Mouse (Mus musculus): Measurements from ENCODE around the gene Mov10l1.

The Mov10l1 gene

DNA sequence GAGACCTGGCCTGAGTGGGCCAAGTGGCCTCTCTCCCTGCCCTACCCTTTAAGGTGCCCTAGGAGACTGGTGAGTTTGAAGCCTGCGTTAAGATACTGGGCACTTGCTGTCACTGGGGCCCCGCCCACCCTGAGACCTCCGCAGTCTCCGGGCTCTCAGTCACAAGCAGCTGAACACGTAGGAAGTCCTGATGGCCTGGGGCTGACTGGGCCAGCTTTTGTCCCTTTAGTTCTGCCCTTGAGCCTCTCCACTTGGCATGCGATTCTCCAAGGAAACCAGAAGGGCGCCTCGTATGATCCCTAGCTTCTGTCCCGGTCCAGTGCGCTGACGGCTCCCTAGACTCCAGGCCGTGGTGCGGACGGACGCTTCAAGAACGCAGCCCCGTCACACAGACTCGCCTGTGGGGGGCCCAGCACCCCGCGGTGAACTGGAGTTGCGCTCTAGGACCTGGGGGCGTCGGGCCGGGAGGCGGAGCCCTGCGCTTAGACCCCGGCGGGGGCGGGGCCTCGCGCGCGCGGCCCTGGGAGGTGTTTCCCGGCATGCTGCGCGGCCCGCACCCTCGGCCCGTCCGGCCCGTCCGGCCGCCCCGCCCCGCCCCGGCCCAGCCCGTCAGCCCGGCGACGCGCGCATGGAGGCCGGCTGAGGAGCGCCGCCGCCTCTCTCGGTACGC, 92.9 kb downstream of the Mov10l1 start:
- DNase-seq: peak; percentile 85 to 91

- DNase-seq: peak; percentile 77 to 80
Observed at GRCm38 (mm10) chr15:89076156-89076731, 93.5 kb downstream of the Mov10l1 start.

DNA sequence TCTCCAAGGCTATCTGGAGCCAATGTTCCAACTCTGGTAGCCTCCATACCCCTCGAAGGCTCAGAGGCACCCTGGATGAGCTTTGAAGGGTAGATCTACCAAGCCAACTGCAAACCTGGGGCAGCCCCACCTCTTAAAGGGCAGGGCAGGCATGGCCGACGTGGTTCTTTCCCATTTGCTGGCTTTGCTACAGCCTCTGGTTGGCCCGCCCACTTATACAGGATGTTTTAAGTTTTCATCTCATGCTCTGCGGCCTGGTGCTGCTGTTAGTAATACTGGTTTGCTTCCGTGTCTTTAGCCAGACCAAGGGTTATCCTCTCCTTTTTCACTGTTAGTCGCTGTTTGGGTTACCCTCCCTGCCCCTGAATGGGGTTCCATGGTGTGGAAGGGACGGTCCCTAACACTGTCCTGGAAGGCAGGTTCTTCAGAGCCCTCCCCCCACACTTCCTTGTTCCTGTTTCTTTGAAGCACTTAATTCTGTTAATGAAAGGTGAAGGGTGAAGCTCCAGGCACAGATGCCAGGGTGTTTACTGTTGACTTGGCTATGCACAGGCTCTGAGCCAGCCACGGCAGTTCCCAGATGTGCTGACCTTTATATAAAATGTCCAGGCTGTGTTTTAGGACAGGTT, 95.6 kb downstream of the Mov10l1 start:
- DNase-seq: no peak

- DNase-seq: no peak
Observed at GRCm38 (mm10) chr15:89083906-89084305, 101.2 kb downstream of the Mov10l1 start.

- no peak for DNase-seq
Observed at GRCm38 (mm10) chr15:89084826-89085225, 102.1 kb downstream of the Mov10l1 start.

DNA sequence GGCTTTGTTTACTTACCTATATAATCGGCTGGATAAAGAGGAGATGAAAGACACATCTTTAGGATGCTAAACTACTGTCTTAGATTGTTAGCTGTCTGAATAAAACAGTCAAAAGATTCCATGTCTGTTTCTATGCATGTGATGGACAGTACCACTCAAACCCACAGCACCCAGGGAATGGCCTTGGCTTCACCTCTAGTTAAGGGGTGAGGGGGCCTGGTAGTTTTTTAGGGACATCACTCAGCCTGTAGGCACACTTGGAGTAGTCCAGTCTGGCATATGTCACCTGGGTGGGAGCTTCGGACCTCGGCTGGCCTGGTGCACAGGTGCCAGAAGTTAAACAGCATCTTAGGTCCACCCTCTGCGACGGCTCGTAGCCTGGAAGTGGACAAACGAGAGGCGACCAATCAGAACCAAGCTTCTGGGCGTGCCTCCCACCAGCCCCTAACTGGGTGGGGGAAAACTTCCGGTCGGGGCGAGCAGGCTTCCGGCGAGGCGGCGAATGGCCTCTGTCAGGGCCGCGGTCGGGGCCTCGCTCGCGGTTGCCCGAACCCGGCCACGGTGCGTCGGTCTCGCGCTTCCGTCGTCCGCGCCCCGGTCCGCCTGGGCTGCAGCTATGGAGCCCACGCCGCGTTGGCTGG, 106.0 kb downstream of the Mov10l1 start, which contains the start of gene Selenoo:
Selenoo (plus strand) TSS at position 478 of the 641 bp plus-strand sequence.
- DNase-seq: peak; percentile 90 to 93

- peak; percentile 55 to 58 for DNase-seq
Observed at GRCm38 (mm10) chr15:89089248-89090051, 106.7 kb downstream of the Mov10l1 start.

DNA sequence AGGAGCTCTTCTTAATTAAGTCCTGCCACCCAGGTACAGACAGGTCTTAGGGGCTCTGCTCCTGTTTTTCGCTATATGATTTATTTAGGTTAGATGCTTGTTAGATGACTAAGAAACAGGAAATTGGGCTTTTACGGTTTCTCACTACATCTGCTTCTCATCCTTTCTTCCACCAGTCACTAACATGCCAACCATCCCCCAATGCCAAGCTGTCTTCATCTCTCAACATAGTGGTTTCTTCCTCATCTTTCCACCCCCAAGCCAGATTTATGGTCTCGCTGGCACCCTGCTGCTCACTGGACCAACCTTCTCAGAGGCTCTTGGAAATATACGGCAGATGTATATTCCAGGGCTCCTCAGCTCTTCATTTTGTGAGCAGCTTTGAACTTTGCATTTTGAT, 108.0 kb downstream of the Mov10l1 start:
- no peak for DNase-seq

GRCm38 (mm10) chr15:89092181-89092580, 109.5 kb downstream of the Mov10l1 start:
- no peak for DNase-seq

GRCm38 (mm10) chr15:89097450-89097849, 114.7 kb downstream of the Mov10l1 start:
- DNase-seq: no peak

GRCm38 (mm10) chr15:89098616-89099015, 115.9 kb downstream of the Mov10l1 start:
- peak; percentile 72 to 74 for DNase-seq

DNA sequence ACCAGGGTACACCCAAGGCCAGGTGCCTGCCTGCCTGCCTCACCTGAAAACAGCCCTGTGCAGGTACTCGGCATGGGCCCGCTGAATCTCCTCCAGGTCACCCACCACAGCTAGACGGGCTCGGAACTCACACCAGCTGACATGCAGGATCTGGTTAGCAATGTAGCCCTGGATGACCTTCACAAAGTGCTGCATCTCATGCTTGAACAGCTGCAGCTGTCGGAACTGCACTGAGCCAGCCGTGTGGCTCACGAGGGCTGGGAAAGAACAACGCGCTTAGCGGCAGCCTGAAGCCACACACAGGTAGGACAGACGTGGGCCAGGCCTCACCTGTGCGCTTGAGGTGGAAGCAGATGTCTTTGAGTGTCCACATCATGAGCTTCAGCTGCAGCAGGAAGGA, 118.1 kb downstream of the Mov10l1 start:
- no peak for DNase-seq

DNA sequence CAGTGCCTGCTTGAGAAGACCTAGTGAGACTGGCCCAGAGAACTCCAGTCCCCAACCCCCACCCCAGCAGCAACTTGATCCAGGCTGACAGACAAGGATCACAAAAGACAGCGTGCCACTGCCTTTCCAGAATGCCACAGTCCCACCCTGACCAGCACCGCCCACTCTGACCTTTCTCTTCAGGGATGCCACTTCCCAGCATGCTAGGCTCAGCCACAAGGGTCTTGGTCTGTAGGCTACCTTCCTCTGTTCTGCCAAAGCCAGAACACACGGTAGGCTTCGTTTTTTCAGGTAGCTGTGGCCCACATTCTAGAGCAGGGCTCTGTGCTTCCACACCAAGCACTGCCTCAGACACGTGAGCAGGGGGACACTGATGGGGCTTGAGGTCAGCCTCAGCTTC, 119.9 kb downstream of the Mov10l1 start:
- DNase-seq: no peak

- peak in 1 of 2 experiments; percentile 72 for DNase-seq
Observed at GRCm38 (mm10) chr15:89103921-89104320, 121.2 kb downstream of the Mov10l1 start.

DNA sequence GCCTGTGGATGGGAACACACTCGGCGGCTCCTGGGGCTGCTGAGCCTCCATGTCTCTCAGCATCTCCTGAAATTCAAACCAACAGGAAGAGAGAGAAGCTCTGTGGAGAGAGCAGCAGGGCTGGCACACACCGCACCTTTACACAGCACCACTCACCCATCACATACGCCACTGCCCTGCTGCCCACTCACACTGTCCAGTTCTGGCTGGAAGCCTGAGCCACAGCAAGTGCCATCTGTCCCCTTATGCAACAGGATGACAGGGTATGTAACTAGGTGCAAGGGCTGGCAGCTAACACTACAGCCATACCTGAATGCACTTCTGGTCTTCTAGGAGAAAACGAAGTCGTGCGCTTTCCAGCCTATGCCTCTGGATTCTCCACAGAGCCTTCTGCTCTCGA, 121.7 kb downstream of the Mov10l1 start:
- DNase-seq: peak; percentile 95 to 96

All from cerebellum, postnatal 36 days (tissue).